Mouse (Mus musculus) midbrain, embryonic 11.5 days (tissue): Measurements from ENCODE around the gene Slc17a8. TPM values are rescaled to one million over a fixed set of nuclear protein-coding genes. Genes with fewer than 3 reads are reported as not detected.

Experiments
- ATAC-seq: fragments of 200-750 bp; cut with Nextera tagmentation; 2 replicates; pipeline ENCODE4 v1.8.0; 2017; ENCODE audit warnings: moderate TSS enrichment, moderate library complexity; ENCODE audit not compliant: low FRiP score
- DNase-seq: peaks from one replicate; pipeline ENCODE4 v3.0.0; 2015; ENCODE audit warnings: low spot score; ENCODE audit errors: missing footprints
- H3K27ac ChIP-seq: fragments of 300-500 bp; sonication (generic); 2 replicates; pipeline ENCODE4 v1.5.1; 2014; ENCODE audit warnings: low read depth, low read length
- H3K27me3 ChIP-seq: fragments of 300-500 bp; sonication (generic); 2 replicates; pipeline ENCODE4 v1.6.1; 2014; ENCODE audit warnings: mild to moderate bottlenecking, low read length, moderate library complexity, mixed read lengths; ENCODE audit not compliant: control insufficient read depth, insufficient read depth
- H3K36me3 ChIP-seq: fragments of 300-500 bp; sonication (generic); 2 replicates; pipeline ENCODE4 v1.6.1; 2014; ENCODE audit warnings: mild to moderate bottlenecking, low read length, moderate library complexity, mixed read lengths; ENCODE audit not compliant: control insufficient read depth, insufficient read depth
- H3K4me1 ChIP-seq: fragments of 300-500 bp; sonication (generic); 2 replicates; pipeline ENCODE4 v1.6.1; 2014; ENCODE audit warnings: low read length; ENCODE audit not compliant: control insufficient read depth, insufficient read depth
- H3K4me2 ChIP-seq: fragments of 300-500 bp; sonication (generic); 2 replicates; pipeline ENCODE4 v1.6.1; 2014; ENCODE audit warnings: mild to moderate bottlenecking, moderate library complexity
- H3K4me3 ChIP-seq: fragments of 300-500 bp; sonication (generic); 2 replicates; pipeline ENCODE4 v1.5.1; 2014; ENCODE audit warnings: low read depth, low read length
- H3K9ac ChIP-seq: fragments of 300-500 bp; sonication (generic); 2 replicates; pipeline ENCODE4 v1.6.1; 2014; ENCODE audit warnings: low read length
- H3K9me3 ChIP-seq: fragments of 300-500 bp; sonication (generic); 2 replicates; pipeline ENCODE4 v1.6.1; 2016; ENCODE audit warnings: low read length; ENCODE audit not compliant: control insufficient read depth
- WGBS: fragments of 180-500 bp; shearing (Covaris S2); extraction: QIAGEN DNeasy Blood & Tissue Kit; methylation state at CpG from one replicate; pipeline ENCODE4 v1.1.7; 2014; 5-methylcytosine and 5-hydroxymethylcytosine counted together
- polyA plus RNA-seq: library from polyadenylated mRNA; unstranded; fragments of >200 nt; fragmentation: Nextera tagmentation; extraction: Ambion mirVana; gene quantifications from 2 replicates; pipeline ENCODE4 v1.2.1, GENCODE M21; 2014

Gene Slc17a8
- polyA plus RNA-seq, 1 experiment from 2014 or later: 0.42 TPM

DNA sequence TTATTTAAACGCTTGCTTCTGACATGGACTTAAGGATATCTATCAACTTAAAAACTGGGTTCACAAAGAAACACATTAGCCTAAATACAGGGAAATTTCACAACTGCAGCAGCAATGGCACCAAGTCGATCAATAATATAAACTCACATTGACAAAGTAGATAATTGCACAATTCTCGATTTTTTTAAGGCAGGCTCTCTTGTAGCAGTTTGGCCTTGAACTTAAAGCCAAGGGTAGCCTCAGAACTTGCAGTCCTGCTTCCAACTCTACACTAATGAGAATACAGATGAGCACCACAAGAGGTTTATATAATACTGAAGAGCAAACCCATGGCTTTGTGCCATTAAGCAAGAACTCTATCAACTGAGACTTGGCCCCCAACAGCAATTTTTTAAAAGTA lies 15.9 kb upstream of the Slc17a8 start:
- Histone ChIP-seq H3K9me3 (no peaks in the 10 kb centered on the region), H3K9ac (no peak overlapping the region), H3K27me3 (no peaks in the 10 kb centered on the region), H3K4me2 (no peak overlapping the region), H3K4me3 (no peak overlapping the region), H3K4me1 (no peaks in the 10 kb centered on the region), H3K27ac (no peak overlapping the region), H3K36me3 (no peaks in the 10 kb centered on the region)
- DNase-seq (no peak), ATAC-seq (no peak)
- WGBS: 91% methylated on average over 3 of the region's 3 CpGs

DNA sequence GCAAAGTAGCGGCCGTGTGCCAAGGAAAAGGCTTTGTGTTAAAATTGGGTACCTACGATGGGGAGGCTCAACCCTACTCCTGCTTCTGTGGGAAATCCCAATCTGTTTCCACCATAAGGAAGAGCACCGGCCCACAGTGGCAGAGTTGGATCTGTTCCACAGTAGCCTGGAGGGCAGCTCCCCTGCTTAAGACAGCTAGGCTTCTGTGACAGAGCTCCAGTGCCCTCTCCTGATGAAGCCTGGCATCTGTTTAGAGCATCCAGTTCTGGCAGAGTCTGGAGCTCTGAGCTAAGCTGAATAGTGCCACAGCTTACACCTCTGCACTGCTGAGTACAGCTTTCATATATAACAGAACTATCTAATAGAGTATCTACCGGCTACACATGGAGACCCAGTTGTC lies 14.0 kb upstream of the Slc17a8 start:
- WGBS: 90% methylated on average over 5 of the region's 5 CpGs

DNA sequence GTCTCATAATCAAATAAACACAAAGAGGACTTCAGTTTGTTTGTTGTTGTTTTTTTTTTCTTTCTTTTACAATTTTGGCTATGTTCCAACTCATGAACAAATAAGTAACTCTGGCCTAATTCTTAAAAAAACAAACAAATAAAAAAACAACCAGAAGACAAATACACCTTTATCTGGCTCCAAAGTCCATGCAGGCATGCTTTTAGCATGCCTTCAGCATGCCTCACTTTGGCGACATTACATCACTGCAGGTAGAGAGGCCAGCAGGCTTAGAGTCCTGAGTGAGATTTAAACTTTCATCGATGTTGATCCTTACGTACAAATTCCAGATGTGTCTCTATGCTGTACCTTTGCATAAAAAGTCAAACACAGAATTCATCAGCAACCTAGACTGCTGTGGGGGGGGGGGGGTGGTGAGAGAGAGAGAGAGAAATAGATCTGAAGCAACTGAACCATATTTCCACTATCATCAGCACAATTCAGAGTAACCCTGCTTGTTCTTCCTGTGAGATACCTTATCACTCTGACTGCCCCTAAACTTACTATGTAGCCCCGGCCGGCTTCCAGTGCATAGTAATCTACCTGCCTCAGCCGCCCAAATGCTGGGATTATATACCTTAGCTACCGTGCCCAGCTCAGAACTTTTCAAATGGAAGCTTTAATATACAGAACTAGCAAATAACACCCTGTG lies 12.8 kb upstream of the Slc17a8 start:
- no peak overlapping the region for H3K4me2 ChIP-seq
- no peaks in the 10 kb centered on the region for H3K9me3 ChIP-seq
- no peak overlapping the region for H3K4me3 ChIP-seq
- no peaks in the 10 kb centered on the region for H3K36me3 ChIP-seq
- no peak for ATAC-seq
- 93% methylated on average over 7 of the region's 7 CpGs for WGBS
- no peaks in the 10 kb centered on the region for H3K4me1 ChIP-seq
- no peak overlapping the region for H3K9ac ChIP-seq
- no peak overlapping the region for H3K27ac ChIP-seq
- no peak for DNase-seq
- no peaks in the 10 kb centered on the region for H3K27me3 ChIP-seq

More for the DNA sequence above, 14.0 kb upstream of the Slc17a8 start:
- no peak overlapping the region for H3K4me2 ChIP-seq
- H3K9me3 ChIP-seq: no peaks in the 10 kb centered on the region
- ATAC-seq: 0 out of 2 replicates have a peak, but pooled peaks have one; percentile 27
- H3K9ac ChIP-seq: no peak overlapping the region
- H3K4me1 ChIP-seq: no peaks in the 10 kb centered on the region
- no peak for DNase-seq
- no peak overlapping the region for H3K4me3 ChIP-seq
- H3K27me3 ChIP-seq: no peaks in the 10 kb centered on the region
- no peaks in the 10 kb centered on the region for H3K36me3 ChIP-seq
- no peak overlapping the region for H3K27ac ChIP-seq

GRCm38 (mm10) chr10:89633121-89633520 lies 12.1 kb upstream of the Slc17a8 start:
- Histone ChIP-seq H3K27ac (no peak overlapping the region), H3K9ac (no peak overlapping the region), H3K36me3 (no peaks in the 10 kb centered on the region), H3K4me1 (no peaks in the 10 kb centered on the region), H3K4me2 (no peak overlapping the region), H3K9me3 (no peaks in the 10 kb centered on the region), H3K4me3 (no peak overlapping the region), H3K27me3 (no peaks in the 10 kb centered on the region)
- no peak for DNase-seq
- WGBS: 87% methylated on average over 4 of the region's 4 CpGs
- ATAC-seq: no peak

GRCm38 (mm10) chr10:89631831-89632230 lies 10.8 kb upstream of the Slc17a8 start:
- no peaks in the 10 kb centered on the region for H3K36me3 ChIP-seq
- WGBS: 78% methylated on average over 5 of the region's 5 CpGs
- no peaks in the 10 kb centered on the region for H3K9me3 ChIP-seq

GRCm38 (mm10) chr10:89630564-89630963 lies 9.5 kb upstream of the Slc17a8 start:
- Histone ChIP-seq H3K4me2 (no peak overlapping the region), H3K27ac (no peak overlapping the region), H3K9ac (no peak overlapping the region), H3K4me1 (no peaks in the 10 kb centered on the region), H3K9me3 (no peaks in the 10 kb centered on the region), H3K27me3 (no peaks in the 10 kb centered on the region), H3K4me3 (no peak overlapping the region), H3K36me3 (no peaks in the 10 kb centered on the region)
- ATAC-seq (0 out of 2 replicates have a peak, but pooled peaks have one; percentile 35), DNase-seq (no peak)
- 95% methylated on average over 1 of the region's 1 CpGs for WGBS

More at GRCm38 (mm10) chr10:89631831-89632230, 10.8 kb upstream of the Slc17a8 start:
- H3K27me3 ChIP-seq: no peaks in the 10 kb centered on the region
- ATAC-seq (no peak), DNase-seq (no peak)
- no peak overlapping the region for H3K4me3 ChIP-seq
- H3K4me2 ChIP-seq: no peak overlapping the region
- H3K4me1 ChIP-seq: no peaks in the 10 kb centered on the region
- H3K27ac ChIP-seq: no peak overlapping the region
- H3K9ac ChIP-seq: no peak overlapping the region

GRCm38 (mm10) chr10:89630052-89630451 lies 9.0 kb upstream of the Slc17a8 start:
- Histone ChIP-seq H3K27me3 (no peaks in the 10 kb centered on the region), H3K9me3 (no peaks in the 10 kb centered on the region), H3K36me3 (no peaks in the 10 kb centered on the region), H3K4me1 (no peaks in the 10 kb centered on the region), H3K4me3 (no peak overlapping the region), H3K9ac (no peak overlapping the region), H3K4me2 (no peak overlapping the region), H3K27ac (no peak overlapping the region)
- ATAC-seq (peak; percentile 81), DNase-seq (peak; percentile 96)
- WGBS: 27% methylated on average over 3 of the region's 3 CpGs

GRCm38 (mm10) chr10:89626714-89627113 lies 5.7 kb upstream of the Slc17a8 start:
- H3K27ac ChIP-seq: no peak overlapping the region
- no peaks in the 10 kb centered on the region for H3K27me3 ChIP-seq
- DNase-seq: peak; percentile 33
- 84% methylated on average over 2 of the region's 2 CpGs for WGBS
- no peaks in the 10 kb centered on the region for H3K4me1 ChIP-seq
- H3K36me3 ChIP-seq: no peaks in the 10 kb centered on the region
- ATAC-seq: no peak
- no peaks in the 10 kb centered on the region for H3K9me3 ChIP-seq
- H3K9ac ChIP-seq: no peak overlapping the region
- H3K4me2 ChIP-seq: no peak overlapping the region
- H3K4me3 ChIP-seq: no peak overlapping the region

DNA sequence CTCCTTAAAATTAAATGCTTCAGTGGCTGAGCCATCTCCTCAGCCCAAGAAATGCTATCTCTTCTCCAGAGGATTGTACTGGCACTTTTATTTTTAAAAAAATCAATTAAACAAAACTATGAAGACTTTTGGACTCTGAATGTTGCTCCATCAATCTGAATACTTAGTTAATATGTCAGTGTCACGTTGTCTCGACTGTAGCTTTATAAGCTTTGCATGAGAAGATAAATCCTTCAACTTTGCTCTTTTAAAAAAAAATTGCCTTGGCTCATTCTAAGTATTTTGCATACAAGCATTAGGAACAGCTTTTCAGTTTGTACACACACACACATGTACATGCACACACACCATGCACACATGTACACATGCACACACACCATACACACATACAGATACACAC lies 3.1 kb upstream of the Slc17a8 start:
- H3K4me2 ChIP-seq: no peak overlapping the region
- no peak for ATAC-seq
- 96% methylated on average over 2 of the region's 2 CpGs for WGBS

More for the DNA sequence above, 3.1 kb upstream of the Slc17a8 start:
- peaks cover 3% of the 10 kb centered on the region; the same call in 1 of the 2 replicates for H3K4me1 ChIP-seq
- no peak overlapping the region for H3K27ac ChIP-seq
- no peak overlapping the region for H3K9ac ChIP-seq
- no peak overlapping the region for H3K4me3 ChIP-seq
- H3K9me3 ChIP-seq: no peaks in the 10 kb centered on the region
- no peak for DNase-seq
- no peaks in the 10 kb centered on the region for H3K36me3 ChIP-seq
- no peaks in the 10 kb centered on the region for H3K27me3 ChIP-seq
